ENCODE assay signal across 8 mouse cellular contexts in the genomic region with DNA sequence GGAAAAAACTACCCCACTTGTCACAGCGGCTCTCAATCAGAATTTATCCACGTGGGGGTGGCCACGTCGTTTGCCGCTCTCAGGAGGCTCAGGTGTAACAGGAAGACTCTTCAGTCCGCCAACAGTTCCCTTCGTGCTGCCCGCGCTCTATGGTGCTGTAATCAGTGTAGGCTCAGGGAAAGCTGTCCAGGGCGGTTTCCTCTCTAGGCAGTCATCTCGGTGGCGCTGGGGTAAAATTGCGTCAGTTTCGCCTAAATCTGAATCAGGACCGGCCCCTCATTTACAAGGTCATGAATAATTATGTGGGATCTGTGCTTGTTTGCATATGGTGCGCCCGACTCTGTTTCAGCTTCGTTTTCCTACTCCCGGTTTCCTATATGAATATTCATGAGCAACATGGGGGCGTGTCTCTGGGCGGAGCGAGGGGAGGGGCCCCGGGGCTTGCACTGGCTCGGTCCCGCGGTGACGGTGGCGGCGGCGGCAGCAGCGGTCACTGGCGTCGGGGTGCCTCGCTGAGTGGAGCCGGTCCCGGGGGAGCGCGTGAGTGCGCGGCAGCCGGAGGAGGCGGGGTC. TPM values are rescaled to one million over a fixed set of nuclear protein-coding genes. Genes with fewer than 3 reads are reported as not detected.
DNase-seq lines count a peak whose midpoint lies in the region; ATAC-seq lines count a peak whose summit lies in the region.

A gene (plus strand): TSS at position 427 of the 572 bp plus-strand sequence.

- peak; percentile 87 for ATAC-seq in intestine, embryonic 14.5 days (replicated peaks; ENCODE audit: low FRiP score, low TSS enrichment, low read depth)

- WGBS in intestine, embryonic 14.5 days, result under 1% methylated on average over 41 of the region's 42 CpGs

- H3K4me3 ChIP-seq in intestine, embryonic 14.5 days (ENCODE audit: low read depth, low read length), result peak within 1 kb of the TSS; percentile 59

- peaks cover 52% of the 10 kb centered on the region for H3K36me3 ChIP-seq in intestine, embryonic 14.5 days (ENCODE audit: control insufficient read depth, insufficient read depth, low read length)

- intact Hi-C loops in left cerebral cortex, postnatal 14 days (cut with DNase I), result loop anchor here (1.0 kb wide), 1 partner anchor 10 kb away; a partner anchor contains a TSS

- peak; percentile 98 to 99 for DNase-seq in adrenal gland, adult 18-20 months (ENCODE audit: low spot score in 2 of 2)
- peak; percentile 93 for DNase-seq in embryo, embryonic 11 days
- DNase-seq in gastrocnemius, postnatal 25 days, result peak; percentile 97
- DNase-seq in intestine, embryonic 14.5 days (ENCODE audit: low spot score), result peak; percentile 98
- DNase-seq in left cerebral cortex, postnatal 14 days (ENCODE audit: low spot score in 2 of 2), result peak; percentile 93 to 95
- DNase-seq in mesoderm, embryonic 11.5 days (ENCODE audit: low read depth, low spot score), result peak; percentile 94
- peak; percentile 93 to 95 for DNase-seq in right cerebral cortex, postnatal 36 days (ENCODE audit: low spot score in 2 of 2)
- peak; percentile 96 for DNase-seq in yolk sac, embryonic 10.5 days (ENCODE audit: low spot score)

- no peaks in the 10 kb centered on the region for H3K9me3 ChIP-seq in intestine, embryonic 14.5 days (ENCODE audit: control insufficient read depth, low read length)

- H3K4me2 ChIP-seq in intestine, embryonic 14.5 days (ENCODE audit: low read length), result peak within 1 kb of the TSS; percentile 61

- H3K9ac ChIP-seq in intestine, embryonic 14.5 days (ENCODE audit: low read length), result peak within 1 kb of the TSS; percentile 52

- peaks cover 35% of the 10 kb centered on the region for H3K4me1 ChIP-seq in intestine, embryonic 14.5 days (replicated peaks; ENCODE audit: control insufficient read depth, insufficient read depth, low read length)

- peak within 1 kb of the TSS; percentile 90 for H3K27ac ChIP-seq in intestine, embryonic 14.5 days (ENCODE audit: low read depth)

- H3K27me3 ChIP-seq in intestine, embryonic 14.5 days (replicated peaks; ENCODE audit: control insufficient read depth, insufficient read depth, low read length), result no peaks in the 10 kb centered on the region

RNA-seq across cellular contexts. Expression of the gene that starts here (rescaled TPM):
- total RNA-seq in adrenal gland, adult 18-20 months (2021), result 10 to 100 TPM; 82.1 to 89.6 TPM
- total RNA-seq in gastrocnemius, postnatal 25 days (2021), result 10 to 100 TPM; 26.0 to 29.1 TPM
- 11.7 and 15.3 TPM in 2 replicates for polyA plus RNA-seq in intestine, embryonic 14.5 days (2014; fragmentation: Nextera tagmentation; extraction: Ambion mirVana)
- total RNA-seq in left cerebral cortex, postnatal 14 days (2021), result 100 to 1,000 TPM in 1 of 2 experiments, 10 to 100 TPM in 1; 88.5 to 102 TPM

Comparison
In these comparisons a context has a peak if more than half of its experiments do, and no peak if none do; other contexts are left out.
1. Peak in every context shown above with its lines: DNase-seq, ATAC-seq, H3K4me3 ChIP-seq and H3K27ac ChIP-seq.